Mouse (Mus musculus) lung, embryonic 15.5 days (tissue): ENCODE results near the gene Spz1. TPM values are rescaled to one million over a fixed set of nuclear protein-coding genes. Genes with fewer than 3 reads are reported as not detected.

Source experiments
- polyA plus RNA-seq: library from polyadenylated mRNA; unstranded; fragments of >200 nt; fragmentation: Nextera tagmentation; extraction: Ambion mirVana; gene quantifications from 2 replicates; pipeline ENCODE4 v1.2.1, GENCODE M21; 2015

The Spz1 gene
- polyA plus RNA-seq, 1 experiment from 2014 or later: not detected

Other genes with a start within 250 kb of the Spz1 start
- 17.9 and 19.1 TPM in 2 replicates for gene Dhfr, start 221.4 kb downstream of the Spz1 start, polyA plus RNA-seq
- gene Msh3, start 221.2 kb downstream of the Spz1 start, polyA plus RNA-seq: 23.3 and 25.0 TPM in 2 replicates
- gene Ankrd34b, start 150.3 kb downstream of the Spz1 start, polyA plus RNA-seq: 0.70 and 0.78 TPM in 2 replicates
- 0.16 TPM in 1 of 2 replicates, not detected in the other for gene Fam151b, start 92.2 kb downstream of the Spz1 start, polyA plus RNA-seq
- gene Zfyve16, start 45.3 kb downstream of the Spz1 start, polyA plus RNA-seq: 9.1 and 10.2 TPM in 2 replicates
- gene Serinc5, start 34.9 kb upstream of the Spz1 start, polyA plus RNA-seq: 23.4 and 26.0 TPM in 2 replicates
- 3.0 and 4.4 TPM in 2 replicates for gene Thbs4, start 218.6 kb upstream of the Spz1 start, polyA plus RNA-seq